Mouse (Mus musculus) stomach, postnatal 0 days (tissue): ENCODE measurements at regions not wholly inside any gene's neighbourhood (a gene's known extent, or its start where the extent isn't known, plus 50 kb on each side); places are given as distances from the start of the nearest gene placed in this dataset.

Experiments used
- CTCF ChIP-seq: IDR thresholded peaks from 2 replicates; pipeline ENCODE4 v1.5.1; 2016; ENCODE audit warnings: antibody characterized with exemption, low read depth, mild to moderate bottlenecking, moderate library complexity
- EP300 ChIP-seq: optimal IDR thresholded peaks from 2 replicates; pipeline ENCODE3; 2016; ENCODE audit warnings: antibody characterized with exemption

GRCm38 (mm10) chr3:57920090-57920432 is 72.2 kb upstream of the Pfn2 start:
- TF ChIP-seq CTCF (no peak), EP300 (no peak)
